Comparison of ENCODE assay signal across 1 mouse cellular context in the genomic region with DNA sequence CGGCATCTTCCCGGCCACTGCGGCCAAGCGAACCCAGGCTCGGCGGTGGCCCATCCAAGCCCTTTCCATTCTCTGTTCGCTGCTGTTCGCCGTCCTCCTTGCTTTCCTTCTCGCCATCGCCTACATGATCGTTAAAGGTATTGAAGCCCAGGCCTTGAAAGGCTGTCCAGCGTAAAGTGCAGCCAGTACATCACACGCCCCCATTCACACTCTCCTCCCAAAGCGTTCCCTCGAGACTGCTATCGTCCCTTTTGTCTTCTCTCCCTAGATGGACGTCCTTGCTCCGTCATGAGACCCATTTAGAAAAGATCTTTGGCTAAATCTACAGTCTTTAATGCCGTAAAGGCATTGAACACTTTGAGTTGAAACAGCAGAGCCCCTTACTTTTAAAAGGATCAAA.
TF ChIP-seq lines count a peak whose summit lies in the region.

No protein-coding gene starts in this region.

TF ChIP-seq in CH12.LX, 34 proteins besides CTCF, POLR2A, EP300 and RAD21 (continued from another document):
- TF ChIP-seq GABPA (IDR thresholded peaks at IDR 0.05; ENCODE audit: insufficient replicate concordance, low read depth, low read length) (no peak), HCFC1 (IDR thresholded peaks at IDR 0.05; ENCODE audit: low read depth, low read length) (no peak), BHLHE40 (IDR thresholded peaks at IDR 0.05; ENCODE audit: low read depth, low read length) (no peak)
